ENCODE assay signal across 25 mouse cellular contexts in genomic region chr3:137975856-137976423, GRCm38 (mm10). TPM values are rescaled to one million over a fixed set of nuclear protein-coding genes. Genes with fewer than 3 reads are reported as not detected.
A peak's percentile ranks its signal among the peaks of the same experiment; 100 is the strongest.
DNase-seq lines count a peak whose midpoint lies in the region; ATAC-seq and TF ChIP-seq lines count a peak whose summit lies in the region.
"Had no signal": no experiment of that assay in that cellular context is flagged by ENCODE, and none has a peak within 500 bp of the region (broad histone marks: within the 10 kb centered on the region; RNA-seq: fewer than 3 reads in every experiment).

No protein-coding gene starts in this region.

- H3K4me3 ChIP-seq in liver, embryonic 15.5 days (replicated peaks), result no peak overlapping the region
- peak overlapping the region; percentile 14 for H3K4me3 ChIP-seq in ES-Bruce4 (ENCODE audit: low read depth, low read length)
- H3K4me3 ChIP-seq in cerebellum, adult 2 months (replicated peaks; ENCODE audit: insufficient read depth, low read depth, low read length), result no peak overlapping the region
- H3K4me3 ChIP-seq in hindbrain, embryonic 10.5 days, result no peak overlapping the region
- H3K4me3 ChIP-seq: embryonic facial prominence, embryonic 13.5 days; forebrain, embryonic 15.5 days; heart, embryonic 10.5 days; limb, embryonic 12.5 days; lung, embryonic 15.5 days; midbrain, embryonic 15.5 days had no signal

- TF ChIP-seq CTCF in ES-Bruce4 (IDR thresholded peaks at IDR 0.05; ENCODE audit: low read depth, low read length), result no peak
- TF ChIP-seq CTCF in cerebellum, adult 2 months (IDR thresholded peaks at IDR 0.05; ENCODE audit: borderline replicate concordance, insufficient read depth, low read depth, low read length), result no peak

- 64% methylated on average over 17 of the region's 17 CpGs for WGBS in liver, embryonic 15.5 days (ENCODE audit: insufficient replicate concordance)
- 88% methylated on average over 17 of the region's 17 CpGs for WGBS in cerebellum, adult 2 months
- WGBS in hindbrain, embryonic 10.5 days, result 91% methylated on average over 17 of the region's 17 CpGs

- H3K9me3 ChIP-seq in liver, embryonic 15.5 days (replicated peaks), result no peaks in the 10 kb centered on the region
- H3K9me3 ChIP-seq in ES-Bruce4 (replicated peaks; ENCODE audit: control insufficient read depth, insufficient read depth, low read length, poor library complexity, severe bottlenecking), result no peaks in the 10 kb centered on the region
- no peaks in the 10 kb centered on the region for H3K9me3 ChIP-seq in hindbrain, embryonic 10.5 days
- H3K9me3 ChIP-seq: embryonic facial prominence, embryonic 13.5 days; forebrain, embryonic 15.5 days; heart, embryonic 10.5 days; limb, embryonic 12.5 days; lung, embryonic 15.5 days; midbrain, embryonic 15.5 days had no signal

- peaks cover 88% of the 10 kb centered on the region for H3K4me1 ChIP-seq in liver, embryonic 15.5 days (replicated peaks)
- H3K4me1 ChIP-seq in ES-Bruce4 (ENCODE audit: control insufficient read depth, insufficient read depth, low read length), result peaks cover 5% of the 10 kb centered on the region
- no peaks in the 10 kb centered on the region for H3K4me1 ChIP-seq in cerebellum, adult 2 months (ENCODE audit: control insufficient read depth, insufficient read depth, low read length)
- peaks cover 12% of the 10 kb centered on the region for H3K4me1 ChIP-seq in hindbrain, embryonic 10.5 days (replicated peaks)

- H3K27me3 ChIP-seq in liver, embryonic 15.5 days, result no peaks in the 10 kb centered on the region
- H3K27me3 ChIP-seq in ES-Bruce4 (ENCODE audit: control insufficient read depth, insufficient read depth, low read length, poor library complexity, severe bottlenecking), result no peaks in the 10 kb centered on the region
- no peaks in the 10 kb centered on the region for H3K27me3 ChIP-seq in cerebellum, adult 2 months (ENCODE audit: control insufficient read depth, insufficient read depth, low read length)
- peaks cover 4% of the 10 kb centered on the region; the same call in 1 of the 2 replicates for H3K27me3 ChIP-seq in hindbrain, embryonic 10.5 days (ENCODE audit: insufficient read depth, poor library complexity, severe bottlenecking)
- H3K27me3 ChIP-seq: embryonic facial prominence, embryonic 13.5 days; forebrain, embryonic 15.5 days; limb, embryonic 12.5 days; lung, embryonic 15.5 days; midbrain, embryonic 15.5 days had no signal

- peaks cover 30% of the 10 kb centered on the region for H3K36me3 ChIP-seq in liver, embryonic 15.5 days (replicated peaks)
- H3K36me3 ChIP-seq in ES-Bruce4 (ENCODE audit: control insufficient read depth, insufficient read depth, low read length, poor library complexity, severe bottlenecking), result no peaks in the 10 kb centered on the region
- H3K36me3 ChIP-seq in hindbrain, embryonic 10.5 days, result no peaks in the 10 kb centered on the region
- H3K36me3 ChIP-seq: embryonic facial prominence, embryonic 13.5 days; forebrain, embryonic 15.5 days; heart, embryonic 10.5 days; limb, embryonic 12.5 days; lung, embryonic 15.5 days; midbrain, embryonic 15.5 days had no signal

- 0 out of 2 replicates have a peak overlapping the region, but pooled peaks have one; percentile 21 for H3K27ac ChIP-seq in liver, embryonic 15.5 days (replicated peaks)
- peak overlapping the region; percentile 70 for H3K27ac ChIP-seq in ES-Bruce4 (ENCODE audit: insufficient read depth, low read length)
- no peak overlapping the region for H3K27ac ChIP-seq in cerebellum, adult 2 months (ENCODE audit: insufficient read depth, low read length)
- no peak overlapping the region for H3K27ac ChIP-seq in hindbrain, embryonic 10.5 days
- H3K27ac ChIP-seq: embryonic facial prominence, embryonic 13.5 days; heart, embryonic 10.5 days; hindbrain, embryonic 14.5 days; limb, embryonic 12.5 days; lung, embryonic 15.5 days had no signal

- intact Hi-C loops in heart, postnatal 25 days (cut with DNase I), result no loop called here

- TF ChIP-seq EP300 in ES-Bruce4 (IDR thresholded peaks at IDR 0.05; ENCODE audit: insufficient read depth, low read depth, low read length), result no peak

- H3K9ac ChIP-seq in liver, embryonic 15.5 days, result no peak overlapping the region
- no peak overlapping the region for H3K9ac ChIP-seq in ES-Bruce4 (ENCODE audit: low read depth, poor library complexity, severe bottlenecking)
- H3K9ac ChIP-seq: embryonic facial prominence, embryonic 13.5 days; forebrain, embryonic 15.5 days; hindbrain, embryonic 14.5 days; limb, embryonic 12.5 days; lung, embryonic 15.5 days; midbrain, embryonic 15.5 days had no signal

- no peak for ATAC-seq in liver, embryonic 15.5 days (ENCODE audit: insufficient read depth)
- peak; percentile 4; the same call in 1 of the 2 replicates for ATAC-seq in common myeloid progenitor, adult 5-6 weeks (replicated peaks; ENCODE audit: low read depth, poor library complexity, severe bottlenecking)
- ATAC-seq: forebrain, embryonic 15.5 days; midbrain, embryonic 15.5 days had no signal

- TF ChIP-seq POLR2A in ES-Bruce4 (IDR thresholded peaks at IDR 0.05; ENCODE audit: insufficient read depth, low read length), result no peak
- TF ChIP-seq POLR2A in cerebellum, adult 2 months (IDR thresholded peaks at IDR 0.05; ENCODE audit: borderline replicate concordance, insufficient read depth, low read length), result no peak

- no peak for DNase-seq in liver
- DNase-seq in 416B (ENCODE audit: low read depth), result peak; percentile 23
- DNase-seq in cerebellum, adult 2 months, result no peak
- DNase-seq in heart, postnatal 25 days (ENCODE audit: low spot score), result no peak
- no peak for DNase-seq in hindbrain, embryonic 10.5 days (ENCODE audit: low spot score)
- DNase-seq: adrenal gland, postnatal 10 days; cerebellum, adult 9-11 months; gastrocnemius, postnatal 25 days; heart, postnatal 10 days; kidney, postnatal 36 days; layer of hippocampus, adult 9-11 months; lung, postnatal 4 days; right cerebral cortex, postnatal 14 days; spleen, adult 18-20 months; thymus, postnatal 25 days had no signal

- H3K4me2 ChIP-seq in liver, embryonic 15.5 days, result no peak overlapping the region
- H3K4me2 ChIP-seq: embryonic facial prominence, embryonic 13.5 days; forebrain, embryonic 15.5 days; hindbrain, embryonic 14.5 days; limb, embryonic 12.5 days; lung, embryonic 15.5 days; midbrain, embryonic 15.5 days had no signal

RNA-seq across cellular contexts. Expression of gene Dapp1, which starts 5.4 kb away (rescaled TPM):
- polyA plus RNA-seq in liver, embryonic 15.5 days (2015; fragmentation: Nextera tagmentation; extraction: Ambion mirVana), result 10.5 and 12.0 TPM in 2 replicates
- polyA plus RNA-seq in ES-Bruce4 (2011; ENCODE audit: insufficient read depth, insufficient read length, low read depth, missing spikeins), result 3.2 and 9.9 TPM in 2 replicates
- 387 and 417 TPM in 2 replicates for total RNA-seq in common myeloid progenitor, adult 5-6 weeks (2017)
- 0.79 and 1.1 TPM in 2 replicates for polyA plus RNA-seq in cerebellum, adult 2 months (2012; rRNA removed)
- 1 to 10 TPM; 4.1 to 5.3 TPM for total RNA-seq in heart, postnatal 25 days (2021)
- 2.3 and 2.4 TPM in 2 replicates for polyA plus RNA-seq in hindbrain, embryonic 10.5 days (2016; fragmentation: Nextera tagmentation; extraction: Ambion mirVana)

RNA-seq across cellular contexts. Expression of gene Lamtor3, which starts 57.6 kb away (rescaled TPM):
- polyA plus RNA-seq in liver, embryonic 15.5 days (2015; fragmentation: Nextera tagmentation; extraction: Ambion mirVana), result 52.1 and 53.8 TPM in 2 replicates
- polyA plus RNA-seq in ES-Bruce4 (2011; ENCODE audit: insufficient read depth, insufficient read length, low read depth, missing spikeins), result 47.1 and 55.3 TPM in 2 replicates
- total RNA-seq in common myeloid progenitor, adult 5-6 weeks (2017), result 56.7 and 70.8 TPM in 2 replicates
- polyA plus RNA-seq in cerebellum, adult 2 months (2012; rRNA removed), result 92.8 and 95.0 TPM in 2 replicates
- total RNA-seq in heart, postnatal 25 days (2021), result 10 to 100 TPM; 92.8 to 96.6 TPM
- 82.8 and 83.3 TPM in 2 replicates for polyA plus RNA-seq in hindbrain, embryonic 10.5 days (2016; fragmentation: Nextera tagmentation; extraction: Ambion mirVana)

Comparison
In these comparisons a context has a peak if more than half of its experiments do, and no peak if none do; other contexts are left out.
1. H3K27ac ChIP-seq: peak in liver, embryonic 15.5 days (single experiment) and ES-Bruce4 (single experiment); none in cerebellum, adult 2 months (single experiment) and hindbrain, embryonic 10.5 days (single experiment).